Mouse (Mus musculus) small intestine, adult 2 months (tissue): Measurements from ENCODE around the gene Arhgap32. TPM values are rescaled to one million over a fixed set of nuclear protein-coding genes. Genes with fewer than 3 reads are reported as not detected.
"Not testable (repeated sequence)": the region's sequence is repeated elsewhere in the genome, so short reads cannot be mapped to it uniquely, and the experiment has no call there.

Experiments
- H3K27ac ChIP-seq: fragments of 200-500 bp; 2 replicates; pipeline ENCODE4 v1.5.1; 2012; ENCODE audit warnings: low read depth, low read length, control low read depth, inconsistent platforms; ENCODE audit not compliant: insufficient read depth
- H3K27me3 ChIP-seq: fragments of 200-500 bp; 2 replicates; pipeline ENCODE4 v1.6.1; 2012; ENCODE audit warnings: mild to moderate bottlenecking, moderate library complexity, low read length, inconsistent platforms; ENCODE audit not compliant: control insufficient read depth, insufficient read depth
- H3K36me3 ChIP-seq: fragments of 200-500 bp; 2 replicates; pipeline ENCODE4 v1.6.1; 2012; ENCODE audit warnings: mild to moderate bottlenecking, low read length, control low read depth, inconsistent platforms; ENCODE audit not compliant: control insufficient read depth, insufficient read depth
- H3K4me1 ChIP-seq: fragments of 200-500 bp; 2 replicates; pipeline ENCODE4 v1.6.1; 2012; ENCODE audit warnings: low read length, inconsistent platforms, mixed read lengths; ENCODE audit not compliant: control insufficient read depth, insufficient read depth, insufficient read length
- H3K4me3 ChIP-seq: fragments of 200-500 bp; 2 replicates; pipeline ENCODE4 v1.5.1; 2012; ENCODE audit warnings: low read depth, mild to moderate bottlenecking, control low read depth, inconsistent platforms, low read length, moderate library complexity
- CTCF ChIP-seq: fragments of 200-500 bp; IDR thresholded peaks from 2 replicates; pipeline ENCODE4 v1.5.1; 2012; ENCODE audit warnings: low read depth, mild to moderate bottlenecking, control low read depth, inconsistent platforms, low read length, moderate library complexity, mixed read lengths; ENCODE audit not compliant: insufficient replicate concordance, insufficient read length; ENCODE audit errors: extremely low read depth
- POLR2A ChIP-seq: fragments of 200-500 bp; IDR thresholded peaks from 2 replicates; pipeline ENCODE4 v1.6.1; 2012; ENCODE audit warnings: low read depth, mild to moderate bottlenecking, control low read depth, inconsistent platforms, low read length, moderate library complexity
- WGBS: fragments of 180-500 bp; shearing (Covaris S2); methylation state at CpG from one replicate; pipeline ENCODE4 v1.1.7; 2018; 5-methylcytosine and 5-hydroxymethylcytosine counted together
- polyA plus RNA-seq: library from polyadenylated mRNA; depleted of rRNA; stranded (reverse); fragments of >200 nt; gene quantifications from 2 replicates; pipeline ENCODE4 v1.2.3, GENCODE M21; 2012

The Arhgap32 gene
- polyA plus RNA-seq, 1 experiment, result 11.6 TPM

- H3K27me3 ChIP-seq, result no peaks in the 10 kb centered on the region
- no peak for TF ChIP-seq POLR2A
- no peak for TF ChIP-seq CTCF
- no peaks in the 10 kb centered on the region for H3K36me3 ChIP-seq
- H3K4me3 ChIP-seq, result no peak overlapping the region
- H3K27ac ChIP-seq, result no peak overlapping the region
- 74% methylated on average over 3 of the region's 3 CpGs for WGBS
- H3K4me1 ChIP-seq, result no peaks in the 10 kb centered on the region
Observed at GRCm38 (mm10) chr9:32154727-32155371, 38.9 kb downstream of the Arhgap32 start.

DNA sequence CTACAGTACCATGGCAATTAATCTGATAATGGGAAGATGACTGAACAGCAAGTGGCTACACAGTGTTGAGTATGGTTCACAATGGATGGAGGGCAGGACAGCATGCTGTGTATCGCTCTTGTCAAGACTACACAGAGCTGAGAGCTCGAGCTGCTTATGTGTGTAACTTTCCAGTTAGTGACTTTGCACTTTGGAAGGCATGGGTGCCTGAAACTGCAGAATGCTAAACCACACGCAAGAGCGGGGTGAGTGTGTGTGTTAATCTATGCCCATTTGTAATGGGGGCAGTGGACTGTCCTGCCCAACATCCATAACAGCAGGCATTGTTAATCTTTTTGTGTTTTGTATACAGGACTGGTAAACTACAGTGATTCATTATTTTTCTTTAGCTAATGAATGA lies 40.8 kb downstream of the Arhgap32 start:
- TF ChIP-seq POLR2A (no peak), CTCF (no peak)
- no peak overlapping the region for H3K27ac ChIP-seq
- no peaks in the 10 kb centered on the region for H3K4me1 ChIP-seq
- no peak overlapping the region for H3K4me3 ChIP-seq
- no peaks in the 10 kb centered on the region for H3K36me3 ChIP-seq
- H3K27me3 ChIP-seq, result no peaks in the 10 kb centered on the region
- 84% methylated on average over 4 of the region's 4 CpGs for WGBS

DNA sequence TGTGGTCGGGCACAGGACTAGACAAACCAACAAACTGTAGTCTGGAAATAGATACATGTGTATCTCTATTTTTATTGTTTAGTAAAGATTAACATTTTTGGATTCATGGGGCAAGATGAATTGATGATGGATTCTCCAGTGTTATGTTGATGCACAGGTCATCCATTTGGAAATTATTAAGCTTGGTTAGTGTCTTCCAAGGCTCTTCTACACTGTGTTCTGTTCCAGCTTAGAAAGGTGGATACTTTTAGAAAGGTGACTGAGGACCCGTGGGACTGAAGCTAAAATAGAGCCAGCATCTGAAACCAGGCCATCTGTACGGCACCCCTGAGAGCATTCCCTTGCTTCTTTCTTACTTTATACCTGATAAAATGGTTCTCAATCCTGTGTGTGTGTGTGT lies 41.3 kb downstream of the Arhgap32 start:
- H3K27ac ChIP-seq, result no peak overlapping the region
- no peaks in the 10 kb centered on the region for H3K36me3 ChIP-seq

DNA sequence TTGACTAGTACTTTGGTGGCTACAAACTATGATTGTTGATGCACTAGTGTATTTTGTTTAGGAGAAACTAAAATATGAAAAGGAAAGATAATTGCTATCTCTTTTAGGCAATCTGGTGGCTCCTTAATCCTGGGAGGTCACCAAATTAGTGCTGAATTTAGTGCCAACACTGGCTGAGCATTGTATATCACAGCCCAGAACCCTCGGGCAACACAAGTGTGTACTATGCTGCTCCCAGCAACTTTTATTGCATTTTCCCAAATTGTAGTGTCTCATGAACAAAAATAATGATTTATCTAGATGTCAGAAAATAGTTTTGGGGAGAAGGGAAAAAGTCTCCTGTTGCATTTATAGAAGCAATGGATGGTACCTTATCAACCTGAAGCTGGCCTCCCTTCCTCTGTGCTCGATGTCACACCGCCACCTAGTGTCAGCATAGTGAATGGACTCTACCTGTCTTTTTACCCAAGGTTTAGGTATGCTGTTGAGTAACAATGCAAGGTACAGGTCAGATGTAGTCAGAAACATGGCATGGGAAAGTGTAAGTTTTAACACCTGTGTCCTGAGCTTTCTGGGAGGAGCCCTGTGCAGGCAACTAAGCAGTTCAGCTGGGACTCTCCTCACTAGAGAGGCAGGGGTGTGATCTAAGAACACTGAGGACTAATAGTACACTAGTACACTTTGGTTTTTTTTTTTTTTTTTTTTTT lies 43.1 kb downstream of the Arhgap32 start:
- Histone ChIP-seq H3K4me3 (no peak overlapping the region), H3K4me1 (no peaks in the 10 kb centered on the region), H3K27ac (no peak overlapping the region), H3K36me3 (no peaks in the 10 kb centered on the region), H3K27me3 (no peaks in the 10 kb centered on the region)
- 30% methylated on average over 3 of the region's 3 CpGs for WGBS
- TF ChIP-seq POLR2A (no peak), CTCF (peak; percentile 83; the same call in 1 of the 2 replicates)

More for the DNA sequence above, 41.3 kb downstream of the Arhgap32 start:
- no peak for TF ChIP-seq POLR2A
- TF ChIP-seq CTCF, result no peak
- WGBS, result 74% methylated on average over 3 of the region's 3 CpGs
- Histone ChIP-seq H3K4me3 (no peak overlapping the region), H3K27me3 (no peaks in the 10 kb centered on the region), H3K4me1 (no peaks in the 10 kb centered on the region)

DNA sequence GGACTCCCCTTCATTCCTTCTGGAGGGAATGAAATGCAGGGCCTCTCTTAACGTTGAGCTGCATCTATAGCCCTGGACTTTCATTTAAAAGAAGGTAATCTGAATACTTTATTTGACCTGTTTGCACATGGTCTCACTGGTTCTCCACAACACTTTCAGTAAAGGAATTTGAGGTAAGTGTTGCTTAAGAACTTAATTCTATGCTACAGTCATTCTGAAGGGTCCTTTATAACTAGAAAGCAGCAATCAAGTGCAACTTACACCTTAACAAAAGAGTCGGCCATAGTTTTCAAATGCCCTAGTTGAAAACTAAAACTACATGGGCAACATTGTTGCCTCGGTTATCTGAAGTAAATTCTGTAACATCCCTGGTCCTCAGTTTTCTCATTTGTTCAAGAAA lies 43.8 kb downstream of the Arhgap32 start:
- H3K27me3 ChIP-seq, result no peaks in the 10 kb centered on the region
- no peak for TF ChIP-seq POLR2A
- TF ChIP-seq CTCF, result no peak
- H3K36me3 ChIP-seq, result no peaks in the 10 kb centered on the region
- no peak overlapping the region for H3K4me3 ChIP-seq
- H3K4me1 ChIP-seq, result no peaks in the 10 kb centered on the region
- 70% methylated on average over 3 of the region's 3 CpGs for WGBS
- no peak overlapping the region for H3K27ac ChIP-seq

- Histone ChIP-seq H3K4me1 (no peaks in the 10 kb centered on the region), H3K27me3 (no peaks in the 10 kb centered on the region), H3K36me3 (no peaks in the 10 kb centered on the region), H3K4me3 (no peak overlapping the region), H3K27ac (no peak overlapping the region)
- no peak for TF ChIP-seq CTCF
- whole genome bisulfite sequencing, result 90% methylated on average over 2 of the region's 2 CpGs
Observed at GRCm38 (mm10) chr9:32162792-32163191, 46.9 kb downstream of the Arhgap32 start.

DNA sequence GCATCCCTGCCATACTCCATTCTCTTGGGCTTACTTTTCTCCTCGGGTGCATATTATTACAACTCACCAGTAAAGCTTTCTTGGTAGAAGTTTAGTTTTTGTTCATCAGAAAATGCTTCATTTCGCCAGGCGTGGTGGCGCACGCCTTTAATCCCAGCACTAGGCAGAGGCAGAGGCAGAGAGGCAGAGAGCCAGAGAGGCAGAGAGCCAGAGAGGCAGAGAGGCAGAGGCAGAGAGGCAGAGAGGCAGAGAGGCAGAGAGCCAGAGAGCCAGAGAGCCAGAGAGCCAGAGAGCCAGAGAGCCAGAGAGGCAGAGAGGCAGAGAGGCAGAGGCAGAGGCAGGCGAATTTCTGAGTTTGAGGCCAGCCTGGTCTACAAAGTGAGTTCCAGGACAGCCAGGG lies 47.9 kb downstream of the Arhgap32 start:
- not testable (repeated sequence) for H3K36me3 ChIP-seq, H3K4me3 ChIP-seq, H3K4me1 ChIP-seq, H3K27me3 ChIP-seq, H3K27ac ChIP-seq
- 81% methylated on average over 6 of the region's 6 CpGs for WGBS

GRCm38 (mm10) chr9:32168546-32169137 lies 52.7 kb downstream of the Arhgap32 start:
- Histone ChIP-seq H3K4me1 (no peaks in the 10 kb centered on the region), H3K27ac (no peak overlapping the region), H3K36me3 (no peaks in the 10 kb centered on the region), H3K4me3 (no peak overlapping the region), H3K27me3 (no peaks in the 10 kb centered on the region)
- 89% methylated on average over 5 of the region's 5 CpGs for WGBS
- TF ChIP-seq POLR2A (no peak), CTCF (no peak)
